Mouse (Mus musculus) embryonic facial prominence, embryonic 11.5 days (tissue): Measurements from ENCODE around the gene Cyb5rl. TPM values are rescaled to one million over a fixed set of nuclear protein-coding genes. Genes with fewer than 3 reads are reported as not detected.
A peak's percentile ranks its signal among the peaks of the same experiment; 100 is the strongest.

ENCODE experiments used
- ATAC-seq: fragments of 200-750 bp; cut with Nextera tagmentation; replicated peaks from 2 replicates; pipeline ENCODE4 v1.8.0; 2017; ENCODE audit warnings: low read depth; ENCODE audit not compliant: insufficient number of reproducible peaks, low FRiP score, low TSS enrichment
- DNase-seq: peaks from one replicate; pipeline ENCODE4 v3.0.0-alpha.2; 2015; ENCODE audit warnings: low spot score
- H3K27ac ChIP-seq: fragments of 300-500 bp; sonication (generic); replicated peaks from 2 replicates; pipeline ENCODE4 v1.5.1; 2014; ENCODE audit warnings: mild to moderate bottlenecking, low read depth, low read length, control low read depth
- H3K27me3 ChIP-seq: fragments of 300-500 bp; sonication (generic); 2 replicates; pipeline ENCODE4 v1.6.1; 2014; ENCODE audit warnings: mild to moderate bottlenecking, low read length, moderate library complexity, mixed read lengths; ENCODE audit not compliant: control insufficient read depth, insufficient read depth
- H3K36me3 ChIP-seq: fragments of 300-500 bp; sonication (generic); replicated peaks from 2 replicates; pipeline ENCODE4 v1.6.1; 2014; ENCODE audit warnings: low read depth, mild to moderate bottlenecking, low read length, moderate library complexity, mixed read lengths; ENCODE audit not compliant: control insufficient read depth, insufficient read depth
- H3K4me1 ChIP-seq: fragments of 300-500 bp; sonication (generic); 2 replicates; pipeline ENCODE4 v1.6.1; 2014; ENCODE audit warnings: low read length, mixed read lengths; ENCODE audit not compliant: control insufficient read depth, insufficient read depth
- H3K4me2 ChIP-seq: fragments of 300-500 bp; sonication (generic); 2 replicates; pipeline ENCODE4 v1.6.1; 2014; ENCODE audit warnings: low read depth, mild to moderate bottlenecking, control low read depth, low read length, moderate library complexity
- H3K4me3 ChIP-seq: fragments of 300-500 bp; sonication (generic); 2 replicates; pipeline ENCODE4 v1.5.1; 2014; ENCODE audit warnings: low read depth, low read length, control low read depth
- H3K9ac ChIP-seq: fragments of 300-500 bp; sonication (generic); replicated peaks from 2 replicates; pipeline ENCODE4 v1.6.1; 2014; ENCODE audit warnings: mild to moderate bottlenecking, control low read depth, low read length
- H3K9me3 ChIP-seq: fragments of 300-500 bp; sonication (generic); replicated peaks from 2 replicates; pipeline ENCODE4 v1.6.1; 2016; ENCODE audit warnings: mild to moderate bottlenecking, low read length, inconsistent platforms, mixed read lengths; ENCODE audit not compliant: control insufficient read depth
- WGBS: fragments of 180-500 bp; shearing (Covaris S2); extraction: QIAGEN DNeasy Blood & Tissue Kit; methylation state at CpG from one replicate; pipeline ENCODE4 v1.1.7; 2014; 5-methylcytosine and 5-hydroxymethylcytosine counted together
- polyA plus RNA-seq: library from polyadenylated mRNA; unstranded; fragments of >200 nt; fragmentation: Nextera tagmentation; extraction: Ambion mirVana; gene quantifications from 2 replicates; pipeline ENCODE4 v1.2.1, GENCODE M21; 2014

The Cyb5rl gene
- polyA plus RNA-seq, 1 experiment from 2014 or later = 5.6 TPM

GRCm38 (mm10) chr4:107063214-107063613, 3.6 kb upstream of the Cyb5rl start:
- H3K27ac ChIP-seq = no peak overlapping the region
- ATAC-seq = no peak
- peaks cover 3% of the 10 kb centered on the region; the same call in 1 of the 2 replicates for H3K36me3 ChIP-seq
- WGBS = 90% methylated on average over 3 of the region's 3 CpGs
- no peak overlapping the region for H3K4me2 ChIP-seq
- peaks cover 2% of the 10 kb centered on the region for H3K4me1 ChIP-seq
- no peak overlapping the region for H3K9ac ChIP-seq
- no peak overlapping the region for H3K4me3 ChIP-seq
- no peak for DNase-seq
- no peaks in the 10 kb centered on the region for H3K27me3 ChIP-seq
- H3K9me3 ChIP-seq = no peaks in the 10 kb centered on the region

- H3K27ac ChIP-seq = no peak overlapping the region
- peaks cover 2% of the 10 kb centered on the region for H3K4me1 ChIP-seq
- no peaks in the 10 kb centered on the region for H3K9me3 ChIP-seq
- no peak for ATAC-seq
- H3K36me3 ChIP-seq = peaks cover 3% of the 10 kb centered on the region; the same call in 1 of the 2 replicates
- no peaks in the 10 kb centered on the region for H3K27me3 ChIP-seq
- no peak overlapping the region for H3K4me2 ChIP-seq
- no peak overlapping the region for H3K4me3 ChIP-seq
- no peak for DNase-seq
- H3K9ac ChIP-seq = no peak overlapping the region
- WGBS = 88% methylated on average over 5 of the region's 5 CpGs
These were observed 2.2 kb upstream of the Cyb5rl start for GRCm38 (mm10) chr4:107064394-107065098.

GRCm38 (mm10) chr4:107067151-107067840, 508 bp downstream of the Cyb5rl start:
- Histone ChIP-seq H3K27ac (no peak overlapping the region), H3K9me3 (no peaks in the 10 kb centered on the region), H3K4me3 (peak overlapping the region; percentile 86), H3K4me1 (peaks cover 2% of the 10 kb centered on the region), H3K9ac (peak overlapping the region; percentile 62), H3K4me2 (peak overlapping the region; percentile 94), H3K27me3 (no peaks in the 10 kb centered on the region), H3K36me3 (no peaks in the 10 kb centered on the region; the same call in 1 of the 2 replicates)
- ATAC-seq (0 out of 2 replicates have a peak, but pooled peaks have one; percentile 40), DNase-seq (peak; percentile 38)
- 5% methylated on average over 33 of the region's 33 CpGs for WGBS

- H3K4me2 ChIP-seq = no peak overlapping the region
- 86% methylated on average over 9 of the region's 9 CpGs for WGBS
- no peaks in the 10 kb centered on the region for H3K9me3 ChIP-seq
- H3K4me1 ChIP-seq = no peaks in the 10 kb centered on the region
- no peak overlapping the region for H3K4me3 ChIP-seq
- H3K9ac ChIP-seq = no peak overlapping the region
- H3K36me3 ChIP-seq = no peaks in the 10 kb centered on the region
- DNase-seq (no peak), ATAC-seq (no peak)
- no peaks in the 10 kb centered on the region for H3K27me3 ChIP-seq
- no peak overlapping the region for H3K27ac ChIP-seq
These were observed 5.6 kb downstream of the Cyb5rl start for GRCm38 (mm10) chr4:107072343-107072742.

- Histone ChIP-seq H3K9ac (no peak overlapping the region), H3K4me2 (no peak overlapping the region), H3K4me3 (no peak overlapping the region), H3K27me3 (no peaks in the 10 kb centered on the region), H3K9me3 (no peaks in the 10 kb centered on the region), H3K27ac (no peak overlapping the region), H3K36me3 (no peaks in the 10 kb centered on the region), H3K4me1 (no peaks in the 10 kb centered on the region)
- no peak for ATAC-seq
- DNase-seq = no peak
- 67% methylated on average over 5 of the region's 5 CpGs for WGBS
These were observed 8.7 kb downstream of the Cyb5rl start for GRCm38 (mm10) chr4:107075456-107075855.

- no peaks in the 10 kb centered on the region for H3K36me3 ChIP-seq
- no peak overlapping the region for H3K4me3 ChIP-seq
- no peak overlapping the region for H3K27ac ChIP-seq
- ATAC-seq (0 out of 2 replicates have a peak, but pooled peaks have one; percentile 16), DNase-seq (no peak)
- H3K4me2 ChIP-seq = no peak overlapping the region
- WGBS = 82% methylated on average over 4 of the region's 4 CpGs
- H3K4me1 ChIP-seq = no peaks in the 10 kb centered on the region
- no peak overlapping the region for H3K9ac ChIP-seq
- H3K27me3 ChIP-seq = no peaks in the 10 kb centered on the region
- H3K9me3 ChIP-seq = no peaks in the 10 kb centered on the region
These were observed 12.1 kb downstream of the Cyb5rl start for GRCm38 (mm10) chr4:107078894-107079293.

- Histone ChIP-seq H3K4me2 (no peak overlapping the region), H3K9ac (no peak overlapping the region), H3K4me3 (no peak overlapping the region), H3K4me1 (peaks cover 4% of the 10 kb centered on the region), H3K9me3 (no peaks in the 10 kb centered on the region), H3K27ac (no peak overlapping the region), H3K36me3 (no peaks in the 10 kb centered on the region), H3K27me3 (no peaks in the 10 kb centered on the region)
- DNase-seq (no peak), ATAC-seq (no peak)
These were observed 12.9 kb downstream of the Cyb5rl start for GRCm38 (mm10) chr4:107079716-107080115.

GRCm38 (mm10) chr4:107082185-107082584, 15.4 kb downstream of the Cyb5rl start:
- no peak overlapping the region for H3K4me3 ChIP-seq
- no peaks in the 10 kb centered on the region for H3K27me3 ChIP-seq
- H3K4me1 ChIP-seq = peaks cover 4% of the 10 kb centered on the region
- H3K36me3 ChIP-seq = no peaks in the 10 kb centered on the region
- ATAC-seq = no peak
- H3K4me2 ChIP-seq = no peak overlapping the region
- no peak overlapping the region for H3K9ac ChIP-seq
- H3K27ac ChIP-seq = no peak overlapping the region
- no peaks in the 10 kb centered on the region for H3K9me3 ChIP-seq
- WGBS = 88% methylated on average over 3 of the region's 3 CpGs
- DNase-seq = no peak
